Comparison of ENCODE assay signal across 8 mouse cellular contexts in the genomic region with DNA sequence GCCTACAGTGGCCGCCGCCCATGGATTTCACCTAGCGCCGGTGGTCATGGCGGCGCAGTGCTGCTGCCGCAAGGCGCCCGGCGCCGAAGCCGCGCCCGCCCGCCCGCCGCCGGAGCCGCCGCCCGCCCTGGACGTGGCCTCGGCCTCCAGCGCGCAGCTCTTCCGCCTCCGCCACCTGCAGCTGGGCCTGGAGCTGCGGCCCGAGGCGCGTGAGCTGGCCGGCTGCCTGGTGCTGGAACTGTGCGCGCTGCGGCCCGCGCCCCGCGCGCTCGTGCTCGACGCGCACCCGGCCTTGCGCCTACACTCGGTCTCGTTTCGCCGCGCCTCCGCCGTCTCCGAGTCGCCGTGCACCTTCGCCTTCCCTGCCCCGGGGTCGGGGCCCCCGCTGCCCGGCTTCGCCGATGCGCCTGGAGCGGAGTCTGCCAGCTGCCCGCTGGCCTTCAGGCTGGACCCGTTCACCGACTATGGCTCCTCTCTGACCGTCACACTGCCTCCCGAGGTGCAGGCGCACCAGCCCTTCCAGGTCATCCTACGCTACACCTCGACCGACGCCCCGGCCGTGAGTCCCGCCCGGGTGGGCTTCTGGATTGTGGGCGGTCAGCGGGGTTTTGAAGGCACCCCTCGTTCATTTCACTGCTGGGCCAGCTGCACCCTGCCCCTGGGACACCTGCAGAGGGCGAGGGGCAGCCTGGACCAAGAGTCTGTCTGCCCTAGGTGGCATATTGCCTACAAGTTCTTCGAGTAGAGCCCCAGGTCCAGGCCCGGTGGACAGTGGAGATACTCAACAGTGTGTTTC. TPM values are rescaled to one million over a fixed set of nuclear protein-coding genes. Genes with fewer than 3 reads are reported as not detected.
DNase-seq lines count a peak whose midpoint lies in the region; ATAC-seq and TF ChIP-seq lines count a peak whose summit lies in the region.

No protein-coding gene starts in this region.

- peaks cover 15 to 31% of the 10 kb centered on the region in 2 experiments for H3K36me3 ChIP-seq in CH12.LX (replicated peaks in 1 of 2; ENCODE audit: control insufficient read depth in 1 of 2, insufficient read depth in 1 of 2, low read length in 1 of 2)
- H3K36me3 ChIP-seq in forebrain, embryonic 13.5 days (ENCODE audit: poor library complexity, severe bottlenecking): peaks cover 25% of the 10 kb centered on the region

- H3K79me2 ChIP-seq in CH12.LX (replicated peaks; ENCODE audit: control insufficient read depth, extremely low read depth, insufficient read depth, poor library complexity, severe bottlenecking): no peaks in the 10 kb centered on the region

- H3K9ac ChIP-seq in CH12.LX (ENCODE audit: insufficient read depth, low read depth): peak overlapping the region; percentile 79
- H3K9ac ChIP-seq in forebrain, embryonic 13.5 days: peak overlapping the region; percentile 92

- H3K9me3 ChIP-seq in CH12.LX (replicated peaks; ENCODE audit: low read length): no peaks in the 10 kb centered on the region
- no peaks in the 10 kb centered on the region for H3K9me3 ChIP-seq in forebrain, embryonic 13.5 days (replicated peaks)

- peaks cover 12 to 36% of the 10 kb centered on the region in 2 experiments for H3K4me1 ChIP-seq in CH12.LX (ENCODE audit: control insufficient read depth in 1 of 2, insufficient read depth in 2 of 2)
- peaks cover 9% of the 10 kb centered on the region for H3K4me1 ChIP-seq in bone marrow, adult 2 months (ENCODE audit: control insufficient read depth, insufficient read depth, low read length)
- peaks cover 53% of the 10 kb centered on the region for H3K4me1 ChIP-seq in forebrain, embryonic 13.5 days

- intact Hi-C loops in heart, postnatal 36 days (cut with DNase I): loop anchor here (2.0 kb wide), 1 partner anchor 24 kb away; the partner anchor contains the start of gene Capn10

- dilution Hi-C loops in CH12.LX (cut with MboI; ENCODE audit: extremely low pct_ligation_motif_present, extremely low pct_unique_long_range_greater_than_20kb, low sequenced_read_pairs): no loop called here

- no peak for TF ChIP-seq CTCF in CH12.LX (conservative IDR thresholded peaks at IDR 0.05 in 1 of 2, IDR thresholded peaks at IDR 0.05 in 1 of 2; ENCODE audit: low read depth in 2 of 2, low read length in 2 of 2)
- TF ChIP-seq CTCF in bone marrow, adult 2 months (IDR thresholded peaks at IDR 0.05; ENCODE audit: control insufficient read depth, insufficient read depth, low read length): no peak

- TF ChIP-seq EP300 in CH12.LX (IDR thresholded peaks at IDR 0.05; ENCODE audit: low read length): no peak

- peaks cover 11% of the 10 kb centered on the region for H3K27me3 ChIP-seq in CH12.LX (replicated peaks)
- 0 out of 2 replicates have a peak, but pooled peaks cover 4% of the 10 kb centered on the region for H3K27me3 ChIP-seq in forebrain, embryonic 13.5 days

- in situ Hi-C loops in CH12.LX (cut with MboI; ENCODE audit: low pct_ligation_motif_present, low pct_unique_long_range_greater_than_20kb, low sequenced_read_pairs): no loop called here

- TF ChIP-seq RAD21 in CH12.LX (IDR thresholded peaks at IDR 0.05; ENCODE audit: low read depth, low read length): no peak

- H3K27ac ChIP-seq in CH12.LX (ENCODE audit: insufficient read depth, low read depth): no peak overlapping the region
- peak overlapping the region; percentile 92 for H3K27ac ChIP-seq in bone marrow, adult 2 months (ENCODE audit: control insufficient read depth, insufficient read depth, low read depth, low read length, poor library complexity)
- H3K27ac ChIP-seq in forebrain, embryonic 13.5 days: peak overlapping the region; percentile 92

- ATAC-seq in forebrain, embryonic 13.5 days: peak; percentile 36

- DNase-seq in CH12.LX (ENCODE audit: extremely low read depth): no peak
- DNase-seq in heart, postnatal 36 days: peak; percentile 57 to 79
- peak; percentile 73 to 80 for DNase-seq in layer of hippocampus, postnatal 10 days (ENCODE audit: low spot score in 2 of 2)
- DNase-seq in lung, postnatal 10 days: peak; percentile 63
- DNase-seq in right cerebral cortex, adult 18-20 months: peak; percentile 82
- DNase-seq in urinary bladder, postnatal 14 days (ENCODE audit: low spot score): peak; percentile 46

- H3K4me2 ChIP-seq in CH12.LX (ENCODE audit: insufficient read depth, low read depth, poor library complexity, severe bottlenecking): peak overlapping the region; percentile 75
- H3K4me2 ChIP-seq in forebrain, embryonic 13.5 days: peak overlapping the region; percentile 80

- no peak for TF ChIP-seq POLR2A in CH12.LX (IDR thresholded peaks at IDR 0.05; ENCODE audit: low read depth, low read length)
- no peak; the same call in 1 of the 2 replicates for TF ChIP-seq POLR2A in bone marrow, adult 2 months (IDR thresholded peaks at IDR 0.05; ENCODE audit: borderline replicate concordance, control insufficient read depth, low read depth, low read length)

- peak overlapping the region; percentile 59 to 93 (median 69) for H3K4me3 ChIP-seq in CH12.LX (replicated peaks in 1 of 3; ENCODE audit: low read depth in 2 of 3, low read length in 2 of 3, poor library complexity in 1 of 3)
- peak overlapping the region; percentile 84 for H3K4me3 ChIP-seq in bone marrow, adult 2 months (replicated peaks; ENCODE audit: control insufficient read depth, low read depth, low read length)
- H3K4me3 ChIP-seq in forebrain, embryonic 13.5 days: peak overlapping the region; percentile 84

- under 1% methylated on average over 83 of the region's 85 CpGs for WGBS in bone marrow, adult 2 months
- under 1% methylated on average over 52 of the region's 85 CpGs for WGBS in forebrain, embryonic 13.5 days

TF ChIP-seq in CH12.LX, 34 proteins besides CTCF, POLR2A, EP300 and RAD21 (continues in another document):
- TF ChIP-seq ELF1 (IDR thresholded peaks at IDR 0.05; ENCODE audit: low read depth, low read length): 0 out of 2 replicates have a peak, but pooled peaks have one; percentile 3
- TF ChIP-seq ETS1 (conservative IDR thresholded peaks at IDR 0.05; ENCODE audit: low read depth, low read length): no peak
- no peak for TF ChIP-seq ZNF384 (IDR thresholded peaks at IDR 0.05; ENCODE audit: low read depth, low read length)
- no peak for TF ChIP-seq NELFE (IDR thresholded peaks at IDR 0.05; ENCODE audit: low read depth, low read length)
- TF ChIP-seq BHLHE40 (IDR thresholded peaks at IDR 0.05; ENCODE audit: low read depth, low read length): 0 out of 2 replicates have a peak, but pooled peaks have one; percentile 21
- no peak for TF ChIP-seq IRF4 (IDR thresholded peaks at IDR 0.05; ENCODE audit: low read depth, low read length)
- no peak for TF ChIP-seq USF2 (conservative IDR thresholded peaks at IDR 0.05; ENCODE audit: low read depth, low read length)
- peak; percentile 0; the same call in 1 of the 2 replicates for TF ChIP-seq TCF12 (IDR thresholded peaks at IDR 0.05; ENCODE audit: low read depth, low read length)
- no peak for TF ChIP-seq JUND (conservative IDR thresholded peaks at IDR 0.05; ENCODE audit: low read depth, low read length)
- no peak for TF ChIP-seq E2F4 (IDR thresholded peaks at IDR 0.05; ENCODE audit: insufficient replicate concordance, low read depth, low read length)
- TF ChIP-seq CHD1 (IDR thresholded peaks at IDR 0.05; ENCODE audit: low read depth, low read length): no peak
- no peak for TF ChIP-seq MAX (IDR thresholded peaks at IDR 0.05; ENCODE audit: low read length)

RNA-seq across cellular contexts. Expression of gene Rnpepl1, which starts 0.5 kb away (rescaled TPM):
- total RNA-seq in CH12.LX (2012; rRNA removed) (13.8 and 14.6 TPM in 2 replicates), CH12.LX (2014; rRNA removed) (4.5 and 5.1 TPM in 2 replicates)
- polyA plus RNA-seq in CH12.LX (2012; ENCODE audit: insufficient read length, low read depth): 12.7 and 20.2 TPM in 2 replicates
- polyA plus RNA-seq in bone marrow, adult 2 months (2011; ENCODE audit: insufficient read depth, insufficient read length, low replicate concordance, missing spikeins): 26.4 and 62.1 TPM in 2 replicates
- 18.6 and 20.5 TPM in 2 replicates for polyA plus RNA-seq in forebrain, embryonic 13.5 days (2015; fragmentation: Nextera tagmentation; extraction: Ambion mirVana)
- total RNA-seq in heart, postnatal 36 days (2021): 10 to 100 TPM; 79.4 to 82.5 TPM
- 10 to 100 TPM; 41.7 to 53.5 TPM for total RNA-seq in layer of hippocampus, postnatal 10 days (2021)

RNA-seq across cellular contexts. Expression of gene Dusp28, which starts 4.3 kb away (rescaled TPM):
- 3.4 and 3.6 TPM in 2 replicates for total RNA-seq in CH12.LX (2012; rRNA removed)
- 3.2 and 4.6 TPM in 2 replicates for total RNA-seq in CH12.LX (2014; rRNA removed)
- polyA plus RNA-seq in CH12.LX (2012; ENCODE audit: insufficient read length, low read depth): 2.6 and 3.6 TPM in 2 replicates
- 9.2 and 9.3 TPM in 2 replicates for polyA plus RNA-seq in bone marrow, adult 2 months (2011; ENCODE audit: insufficient read depth, insufficient read length, low replicate concordance, missing spikeins)
- polyA plus RNA-seq in forebrain, embryonic 13.5 days (2015; fragmentation: Nextera tagmentation; extraction: Ambion mirVana): 16.6 and 17.5 TPM in 2 replicates
- total RNA-seq in heart, postnatal 36 days (2021): 10 to 100 TPM; 12.3 to 13.9 TPM
- total RNA-seq in layer of hippocampus, postnatal 10 days (2021): 1 to 10 TPM; 8.3 to 9.6 TPM

RNA-seq across cellular contexts. Expression of gene Ankmy1, which starts 8.4 kb away (rescaled TPM):
- total RNA-seq in CH12.LX (2012; rRNA removed) (0.04 and 0.13 TPM in 2 replicates), CH12.LX (2014; rRNA removed) (0.11 TPM in 1 of 2 replicates, not detected in the other)
- 0.07 TPM in 1 of 2 replicates, not detected in the other for polyA plus RNA-seq in CH12.LX (2012; ENCODE audit: insufficient read length, low read depth)
- not detected in 2 replicates for polyA plus RNA-seq in bone marrow, adult 2 months (2011; ENCODE audit: insufficient read depth, insufficient read length, low replicate concordance, missing spikeins)
- 0.71 and 1.4 TPM in 2 replicates for polyA plus RNA-seq in forebrain, embryonic 13.5 days (2015; fragmentation: Nextera tagmentation; extraction: Ambion mirVana)
- not detected for total RNA-seq in heart, postnatal 36 days (2021)
- under 1 TPM in 1 of 2 experiments, not detected in 1; 0.21 TPM for total RNA-seq in layer of hippocampus, postnatal 10 days (2021)

RNA-seq across cellular contexts. Expression of gene Capn10, which starts 23.1 kb away (rescaled TPM):
- total RNA-seq in CH12.LX (2012; rRNA removed) (13.2 and 15.9 TPM in 2 replicates), CH12.LX (2014; rRNA removed) (12.9 and 16.1 TPM in 2 replicates)
- 11.6 and 11.9 TPM in 2 replicates for polyA plus RNA-seq in CH12.LX (2012; ENCODE audit: insufficient read length, low read depth)
- polyA plus RNA-seq in bone marrow, adult 2 months (2011; ENCODE audit: insufficient read depth, insufficient read length, low replicate concordance, missing spikeins): 5.4 and 15.5 TPM in 2 replicates
- polyA plus RNA-seq in forebrain, embryonic 13.5 days (2015; fragmentation: Nextera tagmentation; extraction: Ambion mirVana): 51.7 and 54.3 TPM in 2 replicates
- 1 to 10 TPM; 8.0 to 8.2 TPM for total RNA-seq in heart, postnatal 36 days (2021)
- total RNA-seq in layer of hippocampus, postnatal 10 days (2021): 10 to 100 TPM; 50.7 to 55.1 TPM

RNA-seq across cellular contexts. Expression of gene Gpr35, which starts 39.5 kb away (rescaled TPM):
- total RNA-seq in CH12.LX (2012; rRNA removed) (0.21 and 0.42 TPM in 2 replicates), CH12.LX (2014; rRNA removed) (0.43 and 0.44 TPM in 2 replicates)
- polyA plus RNA-seq in CH12.LX (2012; ENCODE audit: insufficient read length, low read depth): 1.7 and 2.0 TPM in 2 replicates
- 0.49 and 5.0 TPM in 2 replicates for polyA plus RNA-seq in bone marrow, adult 2 months (2011; ENCODE audit: insufficient read depth, insufficient read length, low replicate concordance, missing spikeins)
- polyA plus RNA-seq in forebrain, embryonic 13.5 days (2015; fragmentation: Nextera tagmentation; extraction: Ambion mirVana): 0.25 and 0.46 TPM in 2 replicates
- under 1 TPM; 0.36 to 0.41 TPM for total RNA-seq in heart, postnatal 36 days (2021)
- under 1 TPM; 0.11 to 0.78 TPM for total RNA-seq in layer of hippocampus, postnatal 10 days (2021)
